Mouse (Mus musculus): ENCODE results near the gene Txnrd2. TPM values are rescaled to one million over a fixed set of nuclear protein-coding genes. Genes with fewer than 3 reads are reported as not detected.
A peak's percentile ranks its signal among the peaks of the same experiment; 100 is the strongest.

The Txnrd2 gene
- 17.0 and 17.4 TPM in 2 replicates for polyA plus RNA-seq (2014; fragmentation: Nextera tagmentation; extraction: Ambion mirVana)

GRCm38 (mm10) chr16:18426215-18426791, at the start of gene Txnrd2:
Txnrd2 (plus strand) TSS chr16:18426384.
- under 1% methylated on average over 52 of the region's 52 CpGs for WGBS

DNA sequence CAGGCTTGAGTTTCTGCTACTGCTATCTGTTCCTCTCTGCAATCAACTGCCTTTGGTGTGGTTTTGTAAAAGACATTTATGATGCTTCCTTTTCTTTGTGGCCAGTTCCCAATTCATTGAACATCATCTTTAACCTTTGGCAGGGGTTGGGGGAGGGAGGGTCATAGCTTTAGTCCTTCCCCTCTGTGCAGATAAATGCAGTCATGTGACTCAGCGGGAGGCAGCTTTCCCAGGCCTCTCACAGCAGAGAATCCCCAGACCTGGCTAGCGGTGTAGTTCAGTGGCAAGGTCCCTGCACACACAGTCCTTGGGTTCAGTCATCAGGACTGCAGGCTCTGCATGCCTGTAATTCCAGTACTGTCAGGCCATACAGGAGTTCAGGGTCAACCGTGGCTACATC, 49.0 kb upstream of the Txnrd2 start:
- WGBS = 29% methylated on average over 3 of the region's 3 CpGs
- Histone ChIP-seq H3K4me1 (replicated peaks; ENCODE audit: control insufficient read depth, insufficient read depth, low read length) (peaks cover 17% of the 10 kb centered on the region), H3K9ac (ENCODE audit: low read length) (no peak overlapping the region), H3K4me3 (ENCODE audit: low read depth, low read length) (no peak overlapping the region), H3K27me3 (replicated peaks; ENCODE audit: control insufficient read depth, insufficient read depth, low read length) (no peaks in the 10 kb centered on the region), H3K9me3 (ENCODE audit: control insufficient read depth, low read length) (no peaks in the 10 kb centered on the region), H3K36me3 (ENCODE audit: control insufficient read depth, insufficient read depth, low read length) (no peaks in the 10 kb centered on the region), H3K27ac (ENCODE audit: low read depth) (no peak overlapping the region), H3K4me2 (ENCODE audit: low read length) (no peak overlapping the region)
- DNase-seq (ENCODE audit: low spot score) (no peak), ATAC-seq (replicated peaks; ENCODE audit: low FRiP score, low TSS enrichment, low read depth) (no peak)

More at GRCm38 (mm10) chr16:18426215-18426791, at the start of gene Txnrd2:
- Histone ChIP-seq H3K36me3 (ENCODE audit: control insufficient read depth, insufficient read depth, low read length) (peaks cover 16% of the 10 kb centered on the region), H3K27ac (ENCODE audit: low read depth) (peak within 1 kb of the TSS; percentile 30; the same call in 1 of the 2 replicates), H3K4me1 (replicated peaks; ENCODE audit: control insufficient read depth, insufficient read depth, low read length) (peaks cover 21% of the 10 kb centered on the region), H3K27me3 (replicated peaks; ENCODE audit: control insufficient read depth, insufficient read depth, low read length) (no peaks in the 10 kb centered on the region), H3K4me2 (ENCODE audit: low read length) (peak within 1 kb of the TSS; percentile 91), H3K9me3 (ENCODE audit: control insufficient read depth, low read length) (no peaks in the 10 kb centered on the region), H3K9ac (ENCODE audit: low read length) (peak within 1 kb of the TSS; percentile 82), H3K4me3 (ENCODE audit: low read depth, low read length) (peak within 1 kb of the TSS; percentile 89)
- peak; percentile 81 for ATAC-seq (replicated peaks; ENCODE audit: low FRiP score, low TSS enrichment, low read depth)
- DNase-seq (ENCODE audit: low spot score) = peak; percentile 86

DNA sequence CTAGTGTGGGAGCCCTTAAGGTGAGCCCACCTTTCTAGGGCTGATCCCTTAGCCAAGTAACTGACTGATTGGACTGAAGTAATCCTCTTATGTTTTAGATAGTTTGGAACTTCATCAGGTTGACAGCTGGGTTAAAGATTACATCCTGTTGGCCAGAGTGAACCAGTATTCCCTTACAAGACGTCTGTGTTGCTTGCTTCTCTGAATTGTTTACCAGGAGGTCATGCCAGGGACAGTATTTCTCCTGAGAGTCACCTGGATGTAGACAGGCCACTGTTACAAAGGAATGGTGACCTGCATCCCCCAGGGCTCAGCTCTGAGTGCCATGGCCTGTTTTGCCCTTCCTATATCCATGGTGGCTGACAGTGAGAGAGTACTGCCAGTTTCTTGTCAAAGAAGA, 47.7 kb upstream of the Txnrd2 start:
- no peak overlapping the region for H3K27ac ChIP-seq (ENCODE audit: low read depth)
- 18% methylated on average over 1 of the region's 1 CpGs for WGBS
- no peaks in the 10 kb centered on the region for H3K9me3 ChIP-seq (ENCODE audit: control insufficient read depth, low read length)
- DNase-seq (ENCODE audit: low spot score) (no peak), ATAC-seq (replicated peaks; ENCODE audit: low FRiP score, low TSS enrichment, low read depth) (no peak)
- peaks cover 22% of the 10 kb centered on the region for H3K4me1 ChIP-seq (replicated peaks; ENCODE audit: control insufficient read depth, insufficient read depth, low read length)
- H3K36me3 ChIP-seq (ENCODE audit: control insufficient read depth, insufficient read depth, low read length) = no peaks in the 10 kb centered on the region
- no peaks in the 10 kb centered on the region for H3K27me3 ChIP-seq (replicated peaks; ENCODE audit: control insufficient read depth, insufficient read depth, low read length)
- H3K4me2 ChIP-seq (ENCODE audit: low read length) = no peak overlapping the region
- H3K9ac ChIP-seq (ENCODE audit: low read length) = no peak overlapping the region
- H3K4me3 ChIP-seq (ENCODE audit: low read depth, low read length) = no peak overlapping the region

DNA sequence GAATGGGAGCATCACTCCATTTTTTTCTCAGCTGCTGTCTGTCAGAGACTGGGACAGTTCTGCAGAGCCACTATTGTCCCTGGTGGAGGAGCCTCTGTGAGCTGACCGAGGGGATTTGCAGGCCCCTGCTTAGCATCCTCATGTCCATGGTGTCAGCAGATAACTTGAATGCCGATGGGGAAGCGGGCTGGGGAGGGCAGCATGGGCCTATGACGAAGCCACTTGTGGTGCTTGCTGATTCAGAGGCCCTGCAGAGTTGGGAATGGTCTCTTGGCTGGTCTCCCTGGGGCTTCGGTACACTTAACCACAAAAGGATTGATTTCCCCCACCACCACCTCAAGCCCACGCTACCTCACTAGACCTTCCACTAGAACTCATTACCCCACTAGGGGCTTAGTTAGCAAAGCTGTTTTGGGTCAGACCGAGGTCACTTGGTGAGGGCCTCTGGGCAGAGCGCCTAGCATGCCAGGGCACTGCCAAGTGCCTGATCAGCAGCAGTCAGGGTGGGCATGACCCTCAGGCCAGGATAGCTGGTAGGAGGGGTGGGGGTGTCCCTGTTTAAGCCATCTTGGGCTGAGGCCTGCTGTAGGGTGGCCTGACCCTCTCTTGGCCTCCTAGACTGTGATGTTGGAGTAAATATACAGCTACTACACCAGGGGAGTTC, 46.7 kb upstream of the Txnrd2 start:
- WGBS = 80% methylated on average over 8 of the region's 8 CpGs
- ATAC-seq (replicated peaks; ENCODE audit: low FRiP score, low TSS enrichment, low read depth) (no peak), DNase-seq (ENCODE audit: low spot score) (no peak)
- no peaks in the 10 kb centered on the region for H3K27me3 ChIP-seq (replicated peaks; ENCODE audit: control insufficient read depth, insufficient read depth, low read length)
- H3K4me1 ChIP-seq (replicated peaks; ENCODE audit: control insufficient read depth, insufficient read depth, low read length) = peaks cover 26% of the 10 kb centered on the region
- no peaks in the 10 kb centered on the region for H3K36me3 ChIP-seq (ENCODE audit: control insufficient read depth, insufficient read depth, low read length)
- H3K9ac ChIP-seq (ENCODE audit: low read length) = no peak overlapping the region
- H3K27ac ChIP-seq (ENCODE audit: low read depth) = no peak overlapping the region
- no peak overlapping the region for H3K4me2 ChIP-seq (ENCODE audit: low read length)
- no peaks in the 10 kb centered on the region for H3K9me3 ChIP-seq (ENCODE audit: control insufficient read depth, low read length)
- H3K4me3 ChIP-seq (ENCODE audit: low read depth, low read length) = no peak overlapping the region

GRCm38 (mm10) chr16:18380495-18381063, 45.6 kb upstream of the Txnrd2 start:
- Histone ChIP-seq H3K9ac (ENCODE audit: low read length) (no peak overlapping the region), H3K4me3 (ENCODE audit: low read depth, low read length) (no peak overlapping the region), H3K27ac (ENCODE audit: low read depth) (no peak overlapping the region; the same call in 1 of the 2 replicates), H3K4me1 (replicated peaks; ENCODE audit: control insufficient read depth, insufficient read depth, low read length) (peaks cover 26% of the 10 kb centered on the region), H3K4me2 (ENCODE audit: low read length) (no peak overlapping the region), H3K36me3 (ENCODE audit: control insufficient read depth, insufficient read depth, low read length) (no peaks in the 10 kb centered on the region), H3K27me3 (replicated peaks; ENCODE audit: control insufficient read depth, insufficient read depth, low read length) (no peaks in the 10 kb centered on the region), H3K9me3 (ENCODE audit: control insufficient read depth, low read length) (no peaks in the 10 kb centered on the region)
- ATAC-seq (replicated peaks; ENCODE audit: low FRiP score, low TSS enrichment, low read depth) = 0 out of 2 replicates have a peak, but pooled peaks have one; percentile 29
- 50% methylated on average over 6 of the region's 6 CpGs for WGBS
- no peak for DNase-seq (ENCODE audit: low spot score)

DNA sequence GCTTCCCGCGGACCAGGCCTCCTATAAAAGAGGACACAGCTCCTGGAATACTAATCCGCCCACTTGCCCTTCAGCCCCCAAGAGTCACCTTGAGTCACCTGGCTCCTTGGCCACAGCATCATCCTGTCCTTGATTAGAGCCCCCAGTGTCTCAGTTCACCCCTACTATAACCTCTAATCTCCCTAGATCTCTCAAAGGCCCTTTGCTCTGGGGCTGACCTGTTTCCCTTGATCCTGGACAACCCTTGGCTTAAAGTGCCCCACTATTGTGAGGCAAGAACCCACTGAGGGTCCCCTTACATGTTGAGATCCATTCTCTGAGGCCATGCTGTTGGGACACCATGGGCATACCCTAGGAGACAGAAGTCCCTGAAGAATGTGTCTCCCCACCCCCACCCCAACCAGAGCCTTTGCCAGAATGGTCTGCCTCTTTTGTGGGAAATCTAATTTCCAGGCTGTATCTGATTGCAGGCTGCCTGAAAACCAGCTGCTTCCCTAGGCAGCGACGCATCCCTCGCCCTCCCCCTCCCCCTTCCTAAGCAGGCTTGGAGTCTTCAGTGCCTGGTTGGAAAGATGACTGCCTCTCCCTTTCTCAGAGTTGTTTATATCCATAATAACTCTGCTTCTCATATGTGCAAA, 44.4 kb upstream of the Txnrd2 start:
- Histone ChIP-seq H3K9ac (ENCODE audit: low read length) (no peak overlapping the region), H3K36me3 (ENCODE audit: control insufficient read depth, insufficient read depth, low read length) (no peaks in the 10 kb centered on the region), H3K4me1 (replicated peaks; ENCODE audit: control insufficient read depth, insufficient read depth, low read length) (peaks cover 26% of the 10 kb centered on the region), H3K4me3 (ENCODE audit: low read depth, low read length) (no peak overlapping the region), H3K4me2 (ENCODE audit: low read length) (no peak overlapping the region), H3K27ac (ENCODE audit: low read depth) (peak overlapping the region; percentile 65), H3K27me3 (replicated peaks; ENCODE audit: control insufficient read depth, insufficient read depth, low read length) (no peaks in the 10 kb centered on the region), H3K9me3 (ENCODE audit: control insufficient read depth, low read length) (no peaks in the 10 kb centered on the region)
- WGBS = 49% methylated on average over 6 of the region's 6 CpGs
- ATAC-seq (replicated peaks; ENCODE audit: low FRiP score, low TSS enrichment, low read depth) (peak; percentile 46), DNase-seq (ENCODE audit: low spot score) (no peak)

- H3K4me3 ChIP-seq (ENCODE audit: low read depth, low read length) = no peak overlapping the region
- H3K4me2 ChIP-seq (ENCODE audit: low read length) = no peak overlapping the region
- no peak for DNase-seq (ENCODE audit: low spot score)
- H3K4me1 ChIP-seq (replicated peaks; ENCODE audit: control insufficient read depth, insufficient read depth, low read length) = peaks cover 32% of the 10 kb centered on the region
- no peaks in the 10 kb centered on the region for H3K36me3 ChIP-seq (ENCODE audit: control insufficient read depth, insufficient read depth, low read length)
- H3K9me3 ChIP-seq (ENCODE audit: control insufficient read depth, low read length) = no peaks in the 10 kb centered on the region
- H3K27ac ChIP-seq (ENCODE audit: low read depth) = no peak overlapping the region
- H3K27me3 ChIP-seq (replicated peaks; ENCODE audit: control insufficient read depth, insufficient read depth, low read length) = no peaks in the 10 kb centered on the region
- ATAC-seq (replicated peaks; ENCODE audit: low FRiP score, low TSS enrichment, low read depth) = no peak
- 70% methylated on average over 9 of the region's 9 CpGs for WGBS
- no peak overlapping the region for H3K9ac ChIP-seq (ENCODE audit: low read length)
Measured at GRCm38 (mm10) chr16:18383045-18383726, 43.0 kb upstream of the Txnrd2 start.

- no peak overlapping the region for H3K4me2 ChIP-seq (ENCODE audit: low read length)
- no peaks in the 10 kb centered on the region for H3K36me3 ChIP-seq (ENCODE audit: control insufficient read depth, insufficient read depth, low read length)
- H3K9ac ChIP-seq (ENCODE audit: low read length) = no peak overlapping the region
- H3K27me3 ChIP-seq (replicated peaks; ENCODE audit: control insufficient read depth, insufficient read depth, low read length) = no peaks in the 10 kb centered on the region
- ATAC-seq (replicated peaks; ENCODE audit: low FRiP score, low TSS enrichment, low read depth) = no peak
- DNase-seq (ENCODE audit: low spot score) = no peak
- no peak overlapping the region for H3K27ac ChIP-seq (ENCODE audit: low read depth)
- H3K4me3 ChIP-seq (ENCODE audit: low read depth, low read length) = no peak overlapping the region
- peaks cover 33% of the 10 kb centered on the region for H3K4me1 ChIP-seq (replicated peaks; ENCODE audit: control insufficient read depth, insufficient read depth, low read length)
- no peaks in the 10 kb centered on the region for H3K9me3 ChIP-seq (ENCODE audit: control insufficient read depth, low read length)
- WGBS = 12% methylated on average over 3 of the region's 3 CpGs
Measured at GRCm38 (mm10) chr16:18383756-18384155, 42.4 kb upstream of the Txnrd2 start.

Measured in intestine, embryonic 14.5 days (tissue).